Mouse (Mus musculus): ENCODE data around the gene Ap2a1. TPM values are rescaled to one million over a fixed set of nuclear protein-coding genes. Genes with fewer than 3 reads are reported as not detected.
A peak's percentile ranks its signal among the peaks of the same experiment; 100 is the strongest.

The Ap2a1 gene
- polyA plus RNA-seq, 1 experiment from 2014 or later = 29.5 TPM

DNA sequence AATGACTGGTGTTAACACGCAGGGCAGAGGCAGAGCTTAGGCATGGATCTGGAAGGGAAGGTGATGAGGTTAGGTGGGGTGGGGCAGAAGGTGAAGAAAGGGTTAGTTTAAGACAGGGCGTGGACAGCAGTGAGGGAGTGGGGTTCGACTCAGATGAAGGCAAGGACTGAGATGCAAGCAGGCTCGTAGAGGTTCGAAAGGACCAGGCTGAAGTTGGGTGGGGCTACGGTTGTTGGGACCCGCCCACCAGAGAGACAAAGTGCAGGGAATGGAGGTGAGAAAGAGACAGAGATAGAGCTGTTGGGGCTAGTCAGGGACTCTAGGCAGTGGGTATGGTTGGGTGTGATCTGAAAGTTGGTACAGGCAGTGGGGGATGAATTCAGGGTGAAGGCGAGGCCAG lies 33.0 kb upstream of the Ap2a1 start:
- no peaks in the 10 kb centered on the region for H3K27me3 ChIP-seq (ENCODE audit: insufficient read depth, low read length)
- H3K4me2 ChIP-seq (ENCODE audit: low read depth, low read length) = no peak overlapping the region
- H3K9ac ChIP-seq (replicated peaks) = no peak overlapping the region
- no peak overlapping the region for H3K27ac ChIP-seq (ENCODE audit: low read depth)
- WGBS (ENCODE audit: insufficient replicate concordance) = 68% methylated on average over 8 of the region's 8 CpGs
- H3K4me1 ChIP-seq (ENCODE audit: insufficient read depth) = no peaks in the 10 kb centered on the region
- TF ChIP-seq CTCF (IDR thresholded peaks at IDR 0.05; ENCODE audit: low read depth) = no peak
- no peak for TF ChIP-seq EP300 (IDR thresholded peaks at IDR 0.05; ENCODE audit: low read depth)
- H3K36me3 ChIP-seq (replicated peaks; ENCODE audit: insufficient read depth, low read length) = no peaks in the 10 kb centered on the region
- no peak overlapping the region for H3K4me3 ChIP-seq (ENCODE audit: low read depth, low read length)
- no peaks in the 10 kb centered on the region for H3K9me3 ChIP-seq (ENCODE audit: low read length)
- DNase-seq (no peak), ATAC-seq (no peak)

DNA sequence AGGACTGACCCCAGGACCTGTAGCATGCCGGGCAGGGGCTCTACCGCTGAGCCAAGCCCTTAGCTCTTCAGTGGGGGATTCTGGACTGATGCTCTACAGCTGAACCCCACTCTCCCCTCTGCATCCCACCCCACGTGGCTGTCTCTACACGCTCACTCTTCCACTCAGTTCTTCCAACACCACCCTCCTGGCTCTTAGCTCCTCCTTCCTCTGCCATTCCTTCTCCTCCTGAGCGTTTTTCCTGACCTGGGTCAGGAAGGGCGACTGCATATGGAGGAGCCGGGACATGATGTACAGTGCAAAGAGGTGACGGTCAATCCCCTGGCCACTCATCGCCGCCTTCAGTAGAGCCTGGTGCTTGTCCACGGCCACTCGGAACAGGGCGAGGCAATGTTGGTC lies 31.2 kb upstream of the Ap2a1 start:
- Histone ChIP-seq H3K27ac (ENCODE audit: low read depth) (no peak overlapping the region), H3K4me3 (ENCODE audit: low read depth, low read length) (no peak overlapping the region), H3K9ac (replicated peaks) (no peak overlapping the region), H3K4me1 (ENCODE audit: insufficient read depth) (no peaks in the 10 kb centered on the region), H3K27me3 (ENCODE audit: insufficient read depth, low read length) (no peaks in the 10 kb centered on the region), H3K36me3 (replicated peaks; ENCODE audit: insufficient read depth, low read length) (no peaks in the 10 kb centered on the region), H3K9me3 (ENCODE audit: low read length) (no peaks in the 10 kb centered on the region), H3K4me2 (ENCODE audit: low read depth, low read length) (no peak overlapping the region)
- DNase-seq (peak; percentile 12), ATAC-seq (no peak)
- TF ChIP-seq EP300 (IDR thresholded peaks at IDR 0.05; ENCODE audit: low read depth) = no peak
- TF ChIP-seq CTCF (IDR thresholded peaks at IDR 0.05; ENCODE audit: low read depth) = no peak
- WGBS (ENCODE audit: insufficient replicate concordance) = 81% methylated on average over 13 of the region's 13 CpGs

DNA sequence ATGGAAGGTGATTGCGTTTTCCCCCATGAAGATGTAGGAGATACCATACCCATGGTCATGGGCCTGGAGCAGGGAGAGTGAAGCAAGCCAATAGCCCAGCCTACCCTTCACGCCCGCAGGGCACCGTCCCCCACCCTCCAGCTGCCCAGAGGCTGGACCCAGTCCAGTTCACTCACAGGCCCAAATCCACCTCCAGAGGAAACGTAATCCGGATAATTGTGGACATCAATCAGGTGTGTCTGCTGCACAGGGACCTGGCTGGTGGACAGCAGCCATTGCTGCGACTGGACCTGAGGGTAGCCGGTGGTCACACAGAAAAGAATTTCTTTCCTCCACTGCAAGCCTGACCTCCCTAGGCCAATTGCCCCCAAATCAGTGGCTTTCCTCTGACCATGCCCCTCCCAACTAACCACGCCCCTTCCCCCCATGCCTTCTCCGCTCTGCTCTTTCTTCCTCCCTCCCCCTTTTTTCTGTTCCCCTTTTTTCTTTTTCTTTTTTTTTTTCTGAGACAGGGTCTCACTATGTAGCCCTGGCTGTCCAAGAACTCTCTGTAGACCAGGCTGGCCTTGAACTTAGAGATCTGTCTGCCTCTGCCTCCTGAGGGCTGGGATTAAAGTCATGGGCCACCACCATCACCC lies 30.7 kb upstream of the Ap2a1 start:
- ATAC-seq = no peak
- peak; percentile 22 for DNase-seq
- Histone ChIP-seq H3K36me3 (replicated peaks; ENCODE audit: insufficient read depth, low read length) (no peaks in the 10 kb centered on the region), H3K9ac (replicated peaks) (no peak overlapping the region), H3K4me1 (ENCODE audit: insufficient read depth) (no peaks in the 10 kb centered on the region), H3K4me2 (ENCODE audit: low read depth, low read length) (no peak overlapping the region), H3K9me3 (ENCODE audit: low read length) (no peaks in the 10 kb centered on the region), H3K27ac (ENCODE audit: low read depth) (no peak overlapping the region), H3K27me3 (ENCODE audit: insufficient read depth, low read length) (no peaks in the 10 kb centered on the region), H3K4me3 (ENCODE audit: low read depth, low read length) (no peak overlapping the region)
- TF ChIP-seq CTCF (IDR thresholded peaks at IDR 0.05; ENCODE audit: low read depth) (no peak), EP300 (IDR thresholded peaks at IDR 0.05; ENCODE audit: low read depth) (no peak)
- WGBS (ENCODE audit: insufficient replicate concordance) = 63% methylated on average over 10 of the region's 10 CpGs

- Histone ChIP-seq H3K27ac (ENCODE audit: low read depth) (no peak overlapping the region), H3K9me3 (ENCODE audit: low read length) (no peaks in the 10 kb centered on the region), H3K9ac (replicated peaks) (no peak overlapping the region), H3K4me2 (ENCODE audit: low read depth, low read length) (no peak overlapping the region), H3K27me3 (ENCODE audit: insufficient read depth, low read length) (no peaks in the 10 kb centered on the region), H3K4me3 (ENCODE audit: low read depth, low read length) (no peak overlapping the region), H3K36me3 (replicated peaks; ENCODE audit: insufficient read depth, low read length) (no peaks in the 10 kb centered on the region), H3K4me1 (ENCODE audit: insufficient read depth) (no peaks in the 10 kb centered on the region)
- ATAC-seq (no peak), DNase-seq (peak; percentile 13)
- WGBS (ENCODE audit: insufficient replicate concordance) = 72% methylated on average over 8 of the region's 8 CpGs
- TF ChIP-seq CTCF (IDR thresholded peaks at IDR 0.05; ENCODE audit: low read depth) (no peak), EP300 (IDR thresholded peaks at IDR 0.05; ENCODE audit: low read depth) (no peak)
Measured at GRCm38 (mm10) chr7:44959281-44959680, 30.0 kb upstream of the Ap2a1 start.

DNA sequence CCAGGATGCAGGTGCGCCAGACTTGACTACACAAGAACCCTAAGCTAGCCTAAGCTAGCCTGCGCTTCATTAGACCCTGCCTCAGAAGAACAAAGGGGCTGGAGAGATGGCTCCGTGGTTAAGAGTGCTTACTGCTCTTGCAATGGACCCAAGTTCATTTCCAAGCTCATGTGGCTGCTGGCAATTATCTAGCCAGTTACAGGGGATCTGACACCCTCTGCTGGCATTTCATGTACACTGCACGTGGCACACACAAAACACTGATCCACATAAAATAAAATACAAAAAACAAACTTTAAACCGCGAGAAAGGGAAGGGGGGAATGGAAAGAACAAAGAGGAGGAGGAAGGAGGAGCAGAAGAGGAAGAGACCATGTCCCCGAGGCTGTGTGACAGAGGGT lies 28.9 kb upstream of the Ap2a1 start:
- Histone ChIP-seq H3K27ac (ENCODE audit: low read depth) (no peak overlapping the region), H3K4me3 (ENCODE audit: low read depth, low read length) (no peak overlapping the region), H3K4me1 (ENCODE audit: insufficient read depth) (no peaks in the 10 kb centered on the region; the same call in 1 of the 2 replicates), H3K9me3 (ENCODE audit: low read length) (no peaks in the 10 kb centered on the region), H3K36me3 (replicated peaks; ENCODE audit: insufficient read depth, low read length) (no peaks in the 10 kb centered on the region), H3K4me2 (ENCODE audit: low read depth, low read length) (no peak overlapping the region), H3K27me3 (ENCODE audit: insufficient read depth, low read length) (no peaks in the 10 kb centered on the region), H3K9ac (replicated peaks) (no peak overlapping the region)
- ATAC-seq (no peak), DNase-seq (peak; percentile 37)
- no peak for TF ChIP-seq EP300 (IDR thresholded peaks at IDR 0.05; ENCODE audit: low read depth)
- TF ChIP-seq CTCF (IDR thresholded peaks at IDR 0.05; ENCODE audit: low read depth) = peak; percentile 78
- WGBS (ENCODE audit: insufficient replicate concordance) = 46% methylated on average over 7 of the region's 7 CpGs

- Histone ChIP-seq H3K4me2 (ENCODE audit: low read depth, low read length) (no peak overlapping the region), H3K27me3 (ENCODE audit: insufficient read depth, low read length) (no peaks in the 10 kb centered on the region), H3K9ac (replicated peaks) (no peak overlapping the region), H3K4me3 (ENCODE audit: low read depth, low read length) (no peak overlapping the region), H3K36me3 (replicated peaks; ENCODE audit: insufficient read depth, low read length) (no peaks in the 10 kb centered on the region), H3K4me1 (ENCODE audit: insufficient read depth) (peaks cover 8% of the 10 kb centered on the region), H3K9me3 (ENCODE audit: low read length) (no peaks in the 10 kb centered on the region), H3K27ac (ENCODE audit: low read depth) (no peak overlapping the region)
- 80% methylated on average over 20 of the region's 20 CpGs for WGBS (ENCODE audit: insufficient replicate concordance)
- no peak for ATAC-seq
- peak; percentile 13 for DNase-seq
- no peak for TF ChIP-seq EP300 (IDR thresholded peaks at IDR 0.05; ENCODE audit: low read depth)
- TF ChIP-seq CTCF (IDR thresholded peaks at IDR 0.05; ENCODE audit: low read depth) = no peak
Measured at GRCm38 (mm10) chr7:44957183-44957835, 28.0 kb upstream of the Ap2a1 start.

Data from liver, postnatal 0 days (tissue).